In genomic region chr4:128971065-128971694, GRCm38 (mm10) we compare ENCODE assay signal across 9 mouse cellular contexts. TPM values are rescaled to one million over a fixed set of nuclear protein-coding genes. Genes with fewer than 3 reads are reported as not detected.
DNase-seq lines count a peak whose midpoint lies in the region; ATAC-seq and TF ChIP-seq lines count a peak whose summit lies in the region.
"Had no signal": no experiment of that assay in that cellular context is flagged by ENCODE, and none has a peak within 500 bp of the region (broad histone marks: within the 10 kb centered on the region; RNA-seq: fewer than 3 reads in every experiment).

No protein-coding gene starts in this region.

- no peaks in the 10 kb centered on the region for H3K79me2 ChIP-seq in myocyte (ENCODE audit: control insufficient read depth, insufficient read depth)

- peak overlapping the region; percentile 75 for H3K27ac ChIP-seq in embryonic fibroblast, embryonic 13.5 days (ENCODE audit: insufficient read depth, low read length)
- H3K27ac ChIP-seq in hindbrain, embryonic 16.5 days (ENCODE audit: low read depth, low read length): no peak overlapping the region
- H3K27ac ChIP-seq in limb, embryonic 10.5 days: no peak overlapping the region

- no peak overlapping the region for H3K4me2 ChIP-seq in hindbrain, embryonic 16.5 days (ENCODE audit: low read length)
- H3K4me2 ChIP-seq in myocyte (ENCODE audit: low read depth): peak overlapping the region; percentile 71

- H3K9ac ChIP-seq in hindbrain, embryonic 16.5 days (ENCODE audit: low read depth, low read length): no peak overlapping the region

- no peaks in the 10 kb centered on the region for H3K36me3 ChIP-seq in hindbrain, embryonic 16.5 days (ENCODE audit: control insufficient read depth, insufficient read depth, low read length)
- no peaks in the 10 kb centered on the region for H3K36me3 ChIP-seq in limb, embryonic 10.5 days
- no peaks in the 10 kb centered on the region for H3K36me3 ChIP-seq in myocyte (ENCODE audit: control insufficient read depth, insufficient read depth)

- H3K27me3 ChIP-seq in hindbrain, embryonic 16.5 days (replicated peaks; ENCODE audit: control insufficient read depth, insufficient read depth, low read length): no peaks in the 10 kb centered on the region
- no peaks in the 10 kb centered on the region for H3K27me3 ChIP-seq in limb, embryonic 10.5 days (ENCODE audit: low read depth, poor library complexity, severe bottlenecking)
- H3K27me3 ChIP-seq in myocyte (ENCODE audit: control insufficient read depth, insufficient read depth, insufficient read length): no peaks in the 10 kb centered on the region

- 44% methylated on average over 14 of the region's 14 CpGs for WGBS in hindbrain, embryonic 16.5 days
- WGBS in limb, embryonic 10.5 days: 50% methylated on average over 14 of the region's 14 CpGs

- no peak overlapping the region for H3K4me3 ChIP-seq in embryonic fibroblast, embryonic 13.5 days (ENCODE audit: insufficient read depth, low read length)
- no peak overlapping the region for H3K4me3 ChIP-seq in hindbrain, embryonic 16.5 days (ENCODE audit: low read length)
- no peak overlapping the region for H3K4me3 ChIP-seq in limb, embryonic 10.5 days
- H3K4me3 ChIP-seq in myocyte: no peak overlapping the region
- H3K4me3 ChIP-seq: megakaryocyte, embryonic 14.5 days had no signal

- peak; percentile 65 for ATAC-seq in hindbrain, embryonic 16.5 days

- DNase-seq in layer of hippocampus, adult 11-12 months (ENCODE audit: low spot score): peak; percentile 83
- no peak for DNase-seq in layer of hippocampus, adult 9-11 months
- peak; percentile 84 for DNase-seq in brain, adult 2 months (ENCODE audit: low read depth, low spot score)
- DNase-seq in limb, embryonic 10.5 days (ENCODE audit: low spot score): peak; percentile 82
- DNase-seq in testis, postnatal 10 days (ENCODE audit: low spot score): peak; percentile 94

- peak; percentile 54; the same call in 1 of the 2 replicates for TF ChIP-seq CTCF in embryonic fibroblast, embryonic 13.5 days (IDR thresholded peaks at IDR 0.05; ENCODE audit: borderline replicate concordance, insufficient read depth, low read length)

- peaks cover 16% of the 10 kb centered on the region for H3K4me1 ChIP-seq in embryonic fibroblast, embryonic 13.5 days (ENCODE audit: control insufficient read depth, insufficient read depth, low read length)
- H3K4me1 ChIP-seq in hindbrain, embryonic 16.5 days (ENCODE audit: control insufficient read depth, insufficient read depth, low read depth, low read length): peaks cover 4% of the 10 kb centered on the region
- H3K4me1 ChIP-seq in limb, embryonic 10.5 days: no peaks in the 10 kb centered on the region

- no peak overlapping the region for H3ac ChIP-seq in myocyte (ENCODE audit: control insufficient read depth, insufficient read length)

- no peaks in the 10 kb centered on the region for H3K9me3 ChIP-seq in hindbrain, embryonic 16.5 days (ENCODE audit: control insufficient read depth, low read length)
- H3K9me3 ChIP-seq in limb, embryonic 10.5 days (replicated peaks): no peaks in the 10 kb centered on the region
- H3K9me3 ChIP-seq: megakaryocyte, embryonic 14.5 days had no signal

- TF ChIP-seq POLR2A in embryonic fibroblast, embryonic 13.5 days (IDR thresholded peaks at IDR 0.05; ENCODE audit: low read depth, low read length): no peak
- TF ChIP-seq POLR2A in myocyte (IDR thresholded peaks at IDR 0.05; ENCODE audit: insufficient read length, low read depth): no peak

TF ChIP-seq in myocyte, 11 proteins besides CTCF, POLR2A, EP300 and RAD21:
- TF ChIP-seq CEBPB (IDR thresholded peaks at IDR 0.05; ENCODE audit: insufficient read depth, poor library complexity, severe bottlenecking) (no peak), REST (IDR thresholded peaks at IDR 0.05; ENCODE audit: insufficient read depth, insufficient read length) (no peak), TCF12 (IDR thresholded peaks at IDR 0.05; ENCODE audit: insufficient read depth, poor library complexity, severe bottlenecking) (no peak), E2F4 (IDR thresholded peaks at IDR 0.05; ENCODE audit: insufficient read depth) (no peak)

RNA-seq across cellular contexts. Expression of gene Azin2, which starts 8.9 kb away (rescaled TPM):
- 29.0 and 37.5 TPM in 2 replicates for polyA plus RNA-seq in embryonic fibroblast, embryonic 13.5 days (2011; ENCODE audit: insufficient read length, low read depth, missing spikeins)
- polyA plus RNA-seq in hindbrain, embryonic 16.5 days (2015; fragmentation: Nextera tagmentation; extraction: Ambion mirVana): 23.0 and 23.3 TPM in 2 replicates
- polyA plus RNA-seq in limb, embryonic 10.5 days (2016; fragmentation: Nextera tagmentation; extraction: Ambion mirVana): 9.8 and 15.4 TPM in 2 replicates
- 17.4 TPM for polyA plus RNA-seq in myocyte (2012; fragmentation: generic; extraction: Trizol)

RNA-seq across cellular contexts. Expression of gene Ak2, which starts 20.6 kb away (rescaled TPM):
- polyA plus RNA-seq in embryonic fibroblast, embryonic 13.5 days (2011; ENCODE audit: insufficient read length, low read depth, missing spikeins): 95.5 and 107 TPM in 2 replicates
- polyA plus RNA-seq in hindbrain, embryonic 16.5 days (2015; fragmentation: Nextera tagmentation; extraction: Ambion mirVana): 86.5 and 88.6 TPM in 2 replicates
- polyA plus RNA-seq in limb, embryonic 10.5 days (2016; fragmentation: Nextera tagmentation; extraction: Ambion mirVana): 236 and 271 TPM in 2 replicates
- polyA plus RNA-seq in myocyte (2012; fragmentation: generic; extraction: Trizol): 83.0 TPM
